In genomic region chr6:124813933-124814332, GRCm38 (mm10) we compare ENCODE assay signal across 7 mouse cellular contexts. TPM values are rescaled to one million over a fixed set of nuclear protein-coding genes. Genes with fewer than 3 reads are reported as not detected.
A peak's percentile ranks its signal among the peaks of the same experiment; 100 is the strongest.
DNase-seq lines count a peak whose midpoint lies in the region; ATAC-seq and TF ChIP-seq lines count a peak whose summit lies in the region.

Gene Tpi1, minus strand, starts transcription at chr6:124814296.

- H3K36me3 ChIP-seq in embryonic facial prominence, embryonic 12.5 days = peaks cover 61% of the 10 kb centered on the region
- peaks cover 4% of the 10 kb centered on the region for H3K36me3 ChIP-seq in kidney, adult 2 months (ENCODE audit: control insufficient read depth, insufficient read depth, low read length)
- peaks cover 67% of the 10 kb centered on the region for H3K36me3 ChIP-seq in limb, embryonic 12.5 days
- H3K36me3 ChIP-seq in midbrain, embryonic 15.5 days (replicated peaks) = peaks cover 23% of the 10 kb centered on the region; the same call in 1 of the 2 replicates
- peaks cover 11% of the 10 kb centered on the region for H3K36me3 ChIP-seq in spleen, adult 2 months (ENCODE audit: control insufficient read depth, insufficient read depth, low read length)

- peak within 1 kb of the TSS; percentile 88 for H3K4me3 ChIP-seq in embryonic facial prominence, embryonic 12.5 days
- peak within 1 kb of the TSS; percentile 84 for H3K4me3 ChIP-seq in kidney, adult 2 months (ENCODE audit: insufficient read depth, low read depth, low read length)
- H3K4me3 ChIP-seq in limb, embryonic 12.5 days (replicated peaks) = peak within 1 kb of the TSS; percentile 68
- H3K4me3 ChIP-seq in midbrain, embryonic 15.5 days = peak within 1 kb of the TSS; percentile 59
- peak within 1 kb of the TSS; percentile 69 for H3K4me3 ChIP-seq in spleen, adult 2 months (ENCODE audit: extremely low read depth, insufficient read depth, insufficient read length)

- H3K27me3 ChIP-seq in embryonic facial prominence, embryonic 12.5 days = no peaks in the 10 kb centered on the region
- H3K27me3 ChIP-seq in kidney, adult 2 months (replicated peaks; ENCODE audit: control insufficient read depth, insufficient read depth, low read length) = no peaks in the 10 kb centered on the region
- no peaks in the 10 kb centered on the region for H3K27me3 ChIP-seq in limb, embryonic 12.5 days
- no peaks in the 10 kb centered on the region for H3K27me3 ChIP-seq in midbrain, embryonic 15.5 days (replicated peaks)
- H3K27me3 ChIP-seq in spleen, adult 2 months (ENCODE audit: control insufficient read depth, insufficient read depth, low read length) = no peaks in the 10 kb centered on the region

- peak; percentile 97 for TF ChIP-seq POLR2A in kidney, adult 2 months (IDR thresholded peaks at IDR 0.05; ENCODE audit: low read depth, low read length)
- peak; percentile 66 for TF ChIP-seq POLR2A in spleen, adult 2 months (IDR thresholded peaks at IDR 0.05; ENCODE audit: low read depth, low read length)

- peak within 1 kb of the TSS; percentile 89 for H3K27ac ChIP-seq in embryonic facial prominence, embryonic 12.5 days
- peak within 1 kb of the TSS; percentile 49 for H3K27ac ChIP-seq in kidney, adult 2 months (ENCODE audit: insufficient read depth, low read depth, low read length)
- peak within 1 kb of the TSS; percentile 96 for H3K27ac ChIP-seq in limb, embryonic 12.5 days
- H3K27ac ChIP-seq in midbrain, embryonic 15.5 days = peak within 1 kb of the TSS; percentile 84
- H3K27ac ChIP-seq in spleen, adult 2 months (ENCODE audit: insufficient read depth, low read length) = peak within 1 kb of the TSS; percentile 38

- peak within 1 kb of the TSS; percentile 91 for H3K9ac ChIP-seq in embryonic facial prominence, embryonic 12.5 days
- peak within 1 kb of the TSS; percentile 89 for H3K9ac ChIP-seq in limb, embryonic 12.5 days (replicated peaks)
- H3K9ac ChIP-seq in midbrain, embryonic 15.5 days = peak within 1 kb of the TSS; percentile 63

- H3K4me1 ChIP-seq in embryonic facial prominence, embryonic 12.5 days = peaks cover 33% of the 10 kb centered on the region
- H3K4me1 ChIP-seq in kidney, adult 2 months (ENCODE audit: control insufficient read depth, insufficient read depth, low read length) = peaks cover 16% of the 10 kb centered on the region
- H3K4me1 ChIP-seq in limb, embryonic 12.5 days (replicated peaks) = peaks cover 40% of the 10 kb centered on the region
- H3K4me1 ChIP-seq in midbrain, embryonic 15.5 days = peaks cover 35% of the 10 kb centered on the region
- 0 out of 2 replicates have a peak, but pooled peaks cover 4% of the 10 kb centered on the region for H3K4me1 ChIP-seq in spleen, adult 2 months (ENCODE audit: control insufficient read depth, insufficient read depth, insufficient read length)

- WGBS in embryonic facial prominence, embryonic 12.5 days = under 1% methylated on average over 22 of the region's 22 CpGs
- 1% methylated on average over 22 of the region's 22 CpGs for WGBS in kidney, adult 2 months
- WGBS in limb, embryonic 12.5 days = under 1% methylated on average over 22 of the region's 22 CpGs
- under 1% methylated on average over 22 of the region's 22 CpGs for WGBS in midbrain, embryonic 15.5 days
- WGBS in spleen, adult 2 months = under 1% methylated on average over 22 of the region's 22 CpGs

- 0 out of 2 replicates have a peak, but pooled peaks have one; percentile 1 for TF ChIP-seq CTCF in kidney, adult 2 months (conservative IDR thresholded peaks at IDR 0.05; ENCODE audit: insufficient read depth, insufficient read length, low read depth, low read length)
- no peak for TF ChIP-seq CTCF in spleen, adult 2 months (IDR thresholded peaks at IDR 0.05; ENCODE audit: extremely low read depth, insufficient read depth, insufficient read length, insufficient replicate concordance)

- peak within 1 kb of the TSS; percentile 61 for H3K4me2 ChIP-seq in embryonic facial prominence, embryonic 12.5 days (replicated peaks)
- peak within 1 kb of the TSS; percentile 80 for H3K4me2 ChIP-seq in limb, embryonic 12.5 days
- H3K4me2 ChIP-seq in midbrain, embryonic 15.5 days = peak within 1 kb of the TSS; percentile 87

- no peaks in the 10 kb centered on the region for H3K9me3 ChIP-seq in embryonic facial prominence, embryonic 12.5 days
- no peaks in the 10 kb centered on the region for H3K9me3 ChIP-seq in limb, embryonic 12.5 days
- H3K9me3 ChIP-seq in midbrain, embryonic 15.5 days = no peaks in the 10 kb centered on the region

- ATAC-seq in embryonic facial prominence, embryonic 12.5 days (ENCODE audit: insufficient number of reproducible peaks, insufficient read depth, low FRiP score, low TSS enrichment) = peak; percentile 84
- peak; percentile 80 for ATAC-seq in limb, embryonic 12.5 days (ENCODE audit: insufficient number of reproducible peaks, insufficient read depth, low FRiP score, low TSS enrichment, low read depth)
- peak; percentile 89 for ATAC-seq in midbrain, embryonic 15.5 days (replicated peaks)

- peak; percentile 96 for DNase-seq in adrenal gland, postnatal 14 days
- peak; percentile 95 to 96 for DNase-seq in heart, adult 18-20 months
- peak; percentile 95 for DNase-seq in kidney, adult 2 months
- DNase-seq in spleen, adult 2 months (ENCODE audit: low read depth in 1 of 2, low spot score in 2 of 2) = peak; percentile 53 to 80

RNA-seq across cellular contexts. Expression of gene Tpi1, which starts in this region (rescaled TPM):
- 425 and 436 TPM in 2 replicates for total RNA-seq in adrenal gland, postnatal 14 days (2021)
- polyA plus RNA-seq in embryonic facial prominence, embryonic 12.5 days (2016; fragmentation: Nextera tagmentation; extraction: Ambion mirVana) = 615 and 621 TPM in 2 replicates
- 1,000 to 10,000 TPM in 1 of 2 experiments, 100 to 1,000 TPM in 1; 897 to 1,017 TPM for total RNA-seq in heart, adult 18-20 months (2021)
- polyA plus RNA-seq in kidney, adult 2 months (2012; rRNA removed) = 1,044 and 1,055 TPM in 2 replicates
- 714 and 740 TPM in 2 replicates for polyA plus RNA-seq in limb, embryonic 12.5 days (2016; fragmentation: Nextera tagmentation; extraction: Ambion mirVana)
- 383 and 391 TPM in 2 replicates for polyA plus RNA-seq in midbrain, embryonic 15.5 days (2015; fragmentation: Nextera tagmentation; extraction: Ambion mirVana)
- 74.7 and 89.3 TPM in 2 replicates for polyA plus RNA-seq in spleen, adult 2 months (2012; rRNA removed)

Comparison
In these comparisons a context has a peak if more than half of its experiments do, and no peak if none do; other contexts are left out.
1. Peak in every context shown above with its lines: DNase-seq, ATAC-seq, H3K4me3 ChIP-seq and H3K27ac ChIP-seq.
2. H3K27ac ChIP-seq: peak in every context shown above with its lines; median percentile 96 in limb, embryonic 12.5 days; 89 in embryonic facial prominence, embryonic 12.5 days; 84 in midbrain, embryonic 15.5 days; 49 in kidney, adult 2 months; 38 in spleen, adult 2 months.